Mouse (Mus musculus) stomach, postnatal 0 days (tissue): ENCODE data around the gene Tenm2. TPM values are rescaled to one million over a fixed set of nuclear protein-coding genes. Genes with fewer than 3 reads are reported as not detected.
A peak's percentile ranks its signal among the peaks of the same experiment; 100 is the strongest.

Source experiments
- ATAC-seq: fragments of 200-750 bp; cut with Nextera tagmentation; 2 replicates; pipeline ENCODE4 v1.8.0; 2017; ENCODE audit not compliant: low FRiP score, low TSS enrichment
- DNase-seq: peaks from one replicate; pipeline ENCODE4 v3.0.0-alpha.2; 2016; ENCODE audit warnings: low spot score
- H3K27ac ChIP-seq: fragments of 300-500 bp; sonication (generic); replicated peaks from 2 replicates; pipeline ENCODE4 v1.5.1; 2014; ENCODE audit warnings: mild to moderate bottlenecking, control low read depth
- H3K27me3 ChIP-seq: fragments of 300-500 bp; sonication (generic); 2 replicates; pipeline ENCODE4 v1.6.1; 2014; ENCODE audit warnings: low read length; ENCODE audit not compliant: control insufficient read depth, insufficient read depth
- H3K36me3 ChIP-seq: fragments of 300-500 bp; sonication (generic); 2 replicates; pipeline ENCODE4 v1.6.1; 2014; ENCODE audit warnings: low read length, mixed read lengths; ENCODE audit not compliant: control insufficient read depth, insufficient read depth
- H3K4me1 ChIP-seq: fragments of 300-500 bp; sonication (generic); replicated peaks from 2 replicates; pipeline ENCODE4 v1.6.1; 2014; ENCODE audit warnings: antibody characterized with exemption; ENCODE audit not compliant: control insufficient read depth, insufficient read depth
- H3K4me2 ChIP-seq: fragments of 300-500 bp; sonication (generic); replicated peaks from 2 replicates; pipeline ENCODE4 v1.6.1; 2014; ENCODE audit warnings: low read depth, mild to moderate bottlenecking, control low read depth, moderate library complexity
- H3K4me3 ChIP-seq: fragments of 300-500 bp; sonication (generic); 2 replicates; pipeline ENCODE4 v1.5.1; 2014; ENCODE audit warnings: low read depth, low read length, control low read depth
- H3K9ac ChIP-seq: fragments of 300-500 bp; sonication (generic); 2 replicates; pipeline ENCODE4 v1.6.1; 2014; ENCODE audit warnings: mild to moderate bottlenecking, low read length, control low read depth, mixed read lengths
- H3K9me3 ChIP-seq: fragments of 300-500 bp; sonication (generic); 2 replicates; pipeline ENCODE4 v1.6.1; 2016; ENCODE audit warnings: low read length; ENCODE audit not compliant: control insufficient read depth
- CTCF ChIP-seq: IDR thresholded peaks from 2 replicates; pipeline ENCODE4 v1.5.1; 2016; ENCODE audit warnings: antibody characterized with exemption, low read depth, mild to moderate bottlenecking, moderate library complexity
- EP300 ChIP-seq: optimal IDR thresholded peaks from 2 replicates; pipeline ENCODE3; 2016; ENCODE audit warnings: antibody characterized with exemption
- WGBS: fragments of 180-500 bp; shearing (Covaris S2); extraction: QIAGEN DNeasy Blood & Tissue Kit; methylation state at CpG from one replicate; pipeline ENCODE4 v1.1.7; 2014; 5-methylcytosine and 5-hydroxymethylcytosine counted together
- polyA plus RNA-seq: library from polyadenylated mRNA; unstranded; fragments of >200 nt; fragmentation: Nextera tagmentation; extraction: Ambion mirVana; gene quantifications from 2 replicates; pipeline ENCODE4 v1.2.1, GENCODE M21; 2015

Gene Tenm2
- polyA plus RNA-seq, 1 experiment from 2014 or later: 3.6 TPM

- no peaks in the 10 kb centered on the region for H3K36me3 ChIP-seq
- H3K4me3 ChIP-seq: no peak overlapping the region
- H3K27ac ChIP-seq: no peak overlapping the region
- no peak for DNase-seq
- TF ChIP-seq EP300 (no peak), CTCF (no peak)
- ATAC-seq: no peak
- no peaks in the 10 kb centered on the region for H3K27me3 ChIP-seq
- no peak overlapping the region for H3K9ac ChIP-seq
- H3K9me3 ChIP-seq: no peaks in the 10 kb centered on the region
- WGBS: 62% methylated on average over 4 of the region's 4 CpGs
- no peaks in the 10 kb centered on the region for H3K4me1 ChIP-seq
- H3K4me2 ChIP-seq: no peak overlapping the region
Observed at GRCm38 (mm10) chr11:36531614-36532013, 704.1 kb downstream of the Tenm2 start.

- no peak overlapping the region for H3K4me3 ChIP-seq
- no peak overlapping the region for H3K27ac ChIP-seq
- no peak overlapping the region for H3K4me2 ChIP-seq
- H3K27me3 ChIP-seq: no peaks in the 10 kb centered on the region
- DNase-seq (no peak), ATAC-seq (no peak)
- H3K9me3 ChIP-seq: no peaks in the 10 kb centered on the region
- H3K4me1 ChIP-seq: no peaks in the 10 kb centered on the region
- 73% methylated on average over 4 of the region's 4 CpGs for WGBS
- TF ChIP-seq EP300: no peak
- H3K9ac ChIP-seq: no peak overlapping the region
- no peaks in the 10 kb centered on the region for H3K36me3 ChIP-seq
Observed at GRCm38 (mm10) chr11:36527509-36527908, 708.3 kb downstream of the Tenm2 start.

- Histone ChIP-seq H3K4me1 (no peaks in the 10 kb centered on the region), H3K4me2 (no peak overlapping the region), H3K9ac (no peak overlapping the region), H3K9me3 (no peaks in the 10 kb centered on the region), H3K27ac (no peak overlapping the region), H3K4me3 (no peak overlapping the region), H3K36me3 (no peaks in the 10 kb centered on the region), H3K27me3 (no peaks in the 10 kb centered on the region)
- DNase-seq (peak; percentile 83), ATAC-seq (peak; percentile 66; the same call in 1 of the 2 replicates)
- no peak for TF ChIP-seq EP300
- peak; percentile 92 for TF ChIP-seq CTCF
- 14% methylated on average over 8 of the region's 8 CpGs for WGBS
Observed at GRCm38 (mm10) chr11:36526381-36526780, 709.4 kb downstream of the Tenm2 start.

GRCm38 (mm10) chr11:36512468-36512867 lies 723.3 kb downstream of the Tenm2 start:
- H3K4me1 ChIP-seq: no peaks in the 10 kb centered on the region
- no peaks in the 10 kb centered on the region for H3K9me3 ChIP-seq
- H3K36me3 ChIP-seq: no peaks in the 10 kb centered on the region
- ATAC-seq (no peak), DNase-seq (no peak)
- no peak overlapping the region for H3K4me2 ChIP-seq
- no peak overlapping the region for H3K4me3 ChIP-seq
- no peak overlapping the region for H3K9ac ChIP-seq
- WGBS: 59% methylated on average over 7 of the region's 7 CpGs
- TF ChIP-seq EP300 (no peak), CTCF (no peak)
- H3K27ac ChIP-seq: no peak overlapping the region
- no peaks in the 10 kb centered on the region for H3K27me3 ChIP-seq

- H3K4me2 ChIP-seq: no peak overlapping the region
- H3K9me3 ChIP-seq: no peaks in the 10 kb centered on the region
- no peak overlapping the region for H3K27ac ChIP-seq
- WGBS: 66% methylated on average over 7 of the region's 7 CpGs
- H3K4me3 ChIP-seq: no peak overlapping the region
- H3K9ac ChIP-seq: no peak overlapping the region
- no peak for DNase-seq
- H3K4me1 ChIP-seq: no peaks in the 10 kb centered on the region
- no peak for ATAC-seq
- H3K36me3 ChIP-seq: no peaks in the 10 kb centered on the region
- no peaks in the 10 kb centered on the region for H3K27me3 ChIP-seq
- TF ChIP-seq CTCF: no peak
- TF ChIP-seq EP300: no peak
Observed at GRCm38 (mm10) chr11:36508312-36508711, 727.5 kb downstream of the Tenm2 start.

- WGBS: 64% methylated on average over 9 of the region's 9 CpGs
- H3K27ac ChIP-seq: no peak overlapping the region
- H3K4me2 ChIP-seq: no peak overlapping the region
- no peaks in the 10 kb centered on the region for H3K36me3 ChIP-seq
- ATAC-seq (no peak), DNase-seq (no peak)
- no peaks in the 10 kb centered on the region for H3K4me1 ChIP-seq
- TF ChIP-seq CTCF: no peak
- TF ChIP-seq EP300: no peak
- no peaks in the 10 kb centered on the region for H3K27me3 ChIP-seq
- H3K9me3 ChIP-seq: no peaks in the 10 kb centered on the region
- no peak overlapping the region for H3K4me3 ChIP-seq
- H3K9ac ChIP-seq: no peak overlapping the region
Observed at GRCm38 (mm10) chr11:36494898-36495548, 740.7 kb downstream of the Tenm2 start.
